Mouse (Mus musculus): ENCODE data around the gene Pgpep1.

DNA sequence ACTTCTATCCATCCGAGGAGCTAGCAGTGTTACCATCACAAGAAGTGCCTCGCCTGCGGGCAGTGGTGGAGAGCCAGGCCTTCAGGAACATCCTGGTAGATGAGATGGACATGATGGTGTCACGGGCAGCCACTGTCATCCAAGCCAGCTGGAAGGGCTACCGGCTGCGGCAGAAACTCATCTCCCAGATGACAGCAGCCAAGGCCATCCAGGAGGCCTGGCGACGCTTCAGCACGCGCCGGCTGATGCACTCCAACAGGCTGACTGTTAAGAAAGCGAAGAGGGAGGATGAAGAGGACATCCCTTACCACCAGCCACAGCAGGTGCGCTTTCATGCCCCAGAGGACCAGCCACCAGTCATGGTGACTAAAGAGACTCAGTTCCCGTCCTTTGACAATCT lies 48.1 kb upstream of the Pgpep1 start:
- TF ChIP-seq POLR2A (IDR thresholded peaks at IDR 0.05; ENCODE audit: low read depth, low read length) (no peak), CTCF (IDR thresholded peaks at IDR 0.05; ENCODE audit: extremely low read depth, insufficient read depth, insufficient read length, insufficient replicate concordance) (no peak)
